Comparison of ENCODE assay signal across 7 mouse cellular contexts in genomic region chr8:119661081-119661480, GRCm38 (mm10). TPM values are rescaled to one million over a fixed set of nuclear protein-coding genes. Genes with fewer than 3 reads are reported as not detected.
DNase-seq lines count a peak whose midpoint lies in the region; ATAC-seq lines count a peak whose summit lies in the region.

No protein-coding gene starts in this region.

- H3K36me3 ChIP-seq in forebrain, embryonic 14.5 days (ENCODE audit: control insufficient read depth, insufficient read depth, low read length): no peaks in the 10 kb centered on the region
- no peaks in the 10 kb centered on the region for H3K36me3 ChIP-seq in limb, embryonic 10.5 days
- no peaks in the 10 kb centered on the region for H3K36me3 ChIP-seq in midbrain, embryonic 15.5 days (replicated peaks)

- no peaks in the 10 kb centered on the region for H3K9me3 ChIP-seq in forebrain, embryonic 14.5 days (replicated peaks; ENCODE audit: control insufficient read depth, low read length)
- H3K9me3 ChIP-seq in limb, embryonic 10.5 days (replicated peaks): no peaks in the 10 kb centered on the region
- H3K9me3 ChIP-seq in midbrain, embryonic 15.5 days: no peaks in the 10 kb centered on the region

- no peak overlapping the region for H3K4me2 ChIP-seq in forebrain, embryonic 14.5 days (ENCODE audit: low read length)
- H3K4me2 ChIP-seq in midbrain, embryonic 15.5 days: no peak overlapping the region

- DNase-seq in 3T3-L1 (ENCODE audit: low read depth, low spot score): peak; percentile 4
- DNase-seq in adrenal gland, adult 18-20 months (ENCODE audit: low spot score in 2 of 2): peak; percentile 52 to 53
- peak; percentile 27 for DNase-seq in forebrain, embryonic 14.5 days (ENCODE audit: low spot score)
- peak; percentile 77 for DNase-seq in heart, postnatal 4 days
- peak; percentile 67 for DNase-seq in limb, embryonic 10.5 days (ENCODE audit: low spot score)
- no peak for DNase-seq in thymus, postnatal 0 days (ENCODE audit: low spot score)

- no peak overlapping the region for H3K4me3 ChIP-seq in forebrain, embryonic 14.5 days (ENCODE audit: low read depth, low read length)
- H3K4me3 ChIP-seq in limb, embryonic 10.5 days: no peak overlapping the region
- no peak overlapping the region for H3K4me3 ChIP-seq in midbrain, embryonic 15.5 days

- H3K27ac ChIP-seq in forebrain, embryonic 14.5 days (ENCODE audit: low read depth, low read length): no peak overlapping the region
- H3K27ac ChIP-seq in limb, embryonic 10.5 days: peak overlapping the region; percentile 79
- no peak overlapping the region for H3K27ac ChIP-seq in midbrain, embryonic 15.5 days

- no peak overlapping the region for H3K9ac ChIP-seq in forebrain, embryonic 14.5 days (ENCODE audit: low read length)
- H3K9ac ChIP-seq in midbrain, embryonic 15.5 days: no peak overlapping the region

- no peaks in the 10 kb centered on the region for H3K27me3 ChIP-seq in forebrain, embryonic 14.5 days (replicated peaks; ENCODE audit: control insufficient read depth, insufficient read depth, low read length)
- peaks cover 10% of the 10 kb centered on the region; the same call in 1 of the 2 replicates for H3K27me3 ChIP-seq in limb, embryonic 10.5 days (ENCODE audit: low read depth, poor library complexity, severe bottlenecking)
- H3K27me3 ChIP-seq in midbrain, embryonic 15.5 days (replicated peaks): no peaks in the 10 kb centered on the region

- WGBS in forebrain, embryonic 14.5 days: 7% methylated on average over 9 of the region's 9 CpGs
- WGBS in limb, embryonic 10.5 days: 5% methylated on average over 9 of the region's 9 CpGs
- 6% methylated on average over 9 of the region's 9 CpGs for WGBS in midbrain, embryonic 15.5 days

- ATAC-seq in forebrain, embryonic 14.5 days: no peak
- ATAC-seq in midbrain, embryonic 15.5 days (replicated peaks): peak; percentile 30; the same call in 1 of the 2 replicates

- no peaks in the 10 kb centered on the region for H3K4me1 ChIP-seq in forebrain, embryonic 14.5 days (ENCODE audit: control insufficient read depth, insufficient read depth, low read length)
- peaks cover 43% of the 10 kb centered on the region for H3K4me1 ChIP-seq in limb, embryonic 10.5 days
- peaks cover 5% of the 10 kb centered on the region for H3K4me1 ChIP-seq in midbrain, embryonic 15.5 days

RNA-seq across cellular contexts. Expression of gene Wfdc1, which starts 5.1 kb away (rescaled TPM):
- total RNA-seq in adrenal gland, adult 18-20 months (2021): 10 to 100 TPM in 1 of 2 experiments, 1 to 10 TPM in 1; 8.9 to 12.2 TPM
- 3.7 and 4.5 TPM in 2 replicates for polyA plus RNA-seq in forebrain, embryonic 14.5 days (2014; fragmentation: Nextera tagmentation; extraction: Ambion mirVana)
- total RNA-seq in heart, postnatal 4 days (2021): 10 to 100 TPM; 26.3 to 26.8 TPM
- polyA plus RNA-seq in limb, embryonic 10.5 days (2016; fragmentation: Nextera tagmentation; extraction: Ambion mirVana): 0.10 TPM in 1 of 2 replicates, not detected in the other
- 4.6 and 7.1 TPM in 2 replicates for polyA plus RNA-seq in midbrain, embryonic 15.5 days (2015; fragmentation: Nextera tagmentation; extraction: Ambion mirVana)
- 0.91 and 0.99 TPM in 2 replicates for polyA plus RNA-seq in thymus, postnatal 0 days (2015; fragmentation: Nextera tagmentation; extraction: Ambion mirVana)

RNA-seq across cellular contexts. Expression of gene Kcng4, which starts 25.6 kb away (rescaled TPM):
- under 1 TPM; 0.60 to 0.61 TPM for total RNA-seq in adrenal gland, adult 18-20 months (2021)
- polyA plus RNA-seq in forebrain, embryonic 14.5 days (2014; fragmentation: Nextera tagmentation; extraction: Ambion mirVana): 0.20 and 0.21 TPM in 2 replicates
- not detected for total RNA-seq in heart, postnatal 4 days (2021)
- 0.04 TPM in 1 of 2 replicates, not detected in the other for polyA plus RNA-seq in limb, embryonic 10.5 days (2016; fragmentation: Nextera tagmentation; extraction: Ambion mirVana)
- 0.14 and 0.33 TPM in 2 replicates for polyA plus RNA-seq in midbrain, embryonic 15.5 days (2015; fragmentation: Nextera tagmentation; extraction: Ambion mirVana)
- polyA plus RNA-seq in thymus, postnatal 0 days (2015; fragmentation: Nextera tagmentation; extraction: Ambion mirVana): 0.04 and 0.07 TPM in 2 replicates

RNA-seq across cellular contexts. Expression of gene Atp2c2, which starts 38.7 kb away (rescaled TPM):
- total RNA-seq in adrenal gland, adult 18-20 months (2021): under 1 TPM; 0.13 to 0.56 TPM
- polyA plus RNA-seq in forebrain, embryonic 14.5 days (2014; fragmentation: Nextera tagmentation; extraction: Ambion mirVana): 0.05 TPM in 1 of 2 replicates, not detected in the other
- total RNA-seq in heart, postnatal 4 days (2021): not detected
- 2.3 and 2.5 TPM in 2 replicates for polyA plus RNA-seq in limb, embryonic 10.5 days (2016; fragmentation: Nextera tagmentation; extraction: Ambion mirVana)
- polyA plus RNA-seq in midbrain, embryonic 15.5 days (2015; fragmentation: Nextera tagmentation; extraction: Ambion mirVana): 0.11 and 0.19 TPM in 2 replicates
- 0.27 and 0.29 TPM in 2 replicates for polyA plus RNA-seq in thymus, postnatal 0 days (2015; fragmentation: Nextera tagmentation; extraction: Ambion mirVana)

RNA-seq across cellular contexts. Expression of gene Adad2, which starts 48.5 kb away (rescaled TPM):
- total RNA-seq in adrenal gland, adult 18-20 months (2021): not detected
- 0.09 TPM in 1 of 2 replicates, not detected in the other for polyA plus RNA-seq in forebrain, embryonic 14.5 days (2014; fragmentation: Nextera tagmentation; extraction: Ambion mirVana)
- total RNA-seq in heart, postnatal 4 days (2021): not detected
- polyA plus RNA-seq in limb, embryonic 10.5 days (2016; fragmentation: Nextera tagmentation; extraction: Ambion mirVana): not detected in 2 replicates
- polyA plus RNA-seq in midbrain, embryonic 15.5 days (2015; fragmentation: Nextera tagmentation; extraction: Ambion mirVana): 0.23 and 0.31 TPM in 2 replicates
- not detected in 2 replicates for polyA plus RNA-seq in thymus, postnatal 0 days (2015; fragmentation: Nextera tagmentation; extraction: Ambion mirVana)

RNA-seq across cellular contexts. Expression of gene Taf1c, which starts 56.1 kb away (rescaled TPM):
- total RNA-seq in adrenal gland, adult 18-20 months (2021): 10 to 100 TPM; 11.9 to 15.5 TPM
- polyA plus RNA-seq in forebrain, embryonic 14.5 days (2014; fragmentation: Nextera tagmentation; extraction: Ambion mirVana): 13.7 and 15.5 TPM in 2 replicates
- 1 to 10 TPM; 4.3 to 4.5 TPM for total RNA-seq in heart, postnatal 4 days (2021)
- polyA plus RNA-seq in limb, embryonic 10.5 days (2016; fragmentation: Nextera tagmentation; extraction: Ambion mirVana): 15.8 and 16.0 TPM in 2 replicates
- 16.6 and 17.7 TPM in 2 replicates for polyA plus RNA-seq in midbrain, embryonic 15.5 days (2015; fragmentation: Nextera tagmentation; extraction: Ambion mirVana)
- 29.5 and 29.8 TPM in 2 replicates for polyA plus RNA-seq in thymus, postnatal 0 days (2015; fragmentation: Nextera tagmentation; extraction: Ambion mirVana)
